Mouse (Mus musculus) midbrain, embryonic 10.5 days (tissue): ENCODE measurements around the gene Ccdc102a. TPM values are rescaled to one million over a fixed set of nuclear protein-coding genes. Genes with fewer than 3 reads are reported as not detected.

ENCODE experiments used
- DNase-seq: peaks from one replicate; pipeline ENCODE4 v3.0.0-alpha.2; 2017; ENCODE audit warnings: low spot score
- H3K27ac ChIP-seq: fragments of 300-500 bp; sonication (generic); replicated peaks from 2 replicates; pipeline ENCODE4 v1.5.1; 2016; ENCODE audit warnings: mild to moderate bottlenecking
- H3K27me3 ChIP-seq: fragments of 300-500 bp; sonication (generic); 2 replicates; pipeline ENCODE4 v1.6.1; 2016; ENCODE audit warnings: low read depth, mild to moderate bottlenecking; ENCODE audit not compliant: poor library complexity, severe bottlenecking
- H3K36me3 ChIP-seq: fragments of 300-500 bp; sonication (generic); 2 replicates; pipeline ENCODE4 v1.6.1; 2016; ENCODE audit warnings: mild to moderate bottlenecking, moderate library complexity
- H3K4me1 ChIP-seq: fragments of 300-500 bp; sonication (generic); 2 replicates; pipeline ENCODE4 v1.6.1; 2016
- H3K4me3 ChIP-seq: fragments of 300-500 bp; sonication (generic); 2 replicates; pipeline ENCODE4 v1.5.1; 2016; ENCODE audit warnings: mild to moderate bottlenecking, moderate library complexity
- H3K9me3 ChIP-seq: fragments of 300-500 bp; sonication (generic); replicated peaks from 2 replicates; pipeline ENCODE4 v1.6.1; 2016; ENCODE audit warnings: mild to moderate bottlenecking
- WGBS: fragments of 180-500 bp; shearing (Covaris S2); methylation state at CpG from one replicate; pipeline ENCODE4 v1.1.7; 2016; 5-methylcytosine and 5-hydroxymethylcytosine counted together
- polyA plus RNA-seq: library from polyadenylated mRNA; unstranded; fragments of >200 nt; fragmentation: Nextera tagmentation; extraction: Ambion mirVana; gene quantifications from 2 replicates; pipeline ENCODE4 v1.2.1, GENCODE M21; 2016

Ccdc102a gene
- polyA plus RNA-seq, 1 experiment from 2014 or later = 13.0 TPM

GRCm38 (mm10) chr8:94888383-94889036 lies 29.4 kb downstream of the Ccdc102a start:
- 44% methylated on average over 14 of the region's 14 CpGs for WGBS

GRCm38 (mm10) chr8:94880742-94881141 lies 37.2 kb downstream of the Ccdc102a start:
- no peak overlapping the region for H3K4me3 ChIP-seq
- H3K36me3 ChIP-seq = no peaks in the 10 kb centered on the region
- DNase-seq = no peak
- 82% methylated on average over 4 of the region's 4 CpGs for WGBS
- no peak overlapping the region for H3K27ac ChIP-seq
- no peaks in the 10 kb centered on the region for H3K9me3 ChIP-seq
- peaks cover 19% of the 10 kb centered on the region for H3K27me3 ChIP-seq
- H3K4me1 ChIP-seq = peaks cover 11% of the 10 kb centered on the region

More at GRCm38 (mm10) chr8:94888383-94889036, 29.4 kb downstream of the Ccdc102a start:
- Histone ChIP-seq H3K27me3 (no peaks in the 10 kb centered on the region; the same call in 1 of the 2 replicates), H3K36me3 (no peaks in the 10 kb centered on the region), H3K4me3 (no peak overlapping the region), H3K9me3 (no peaks in the 10 kb centered on the region), H3K4me1 (no peaks in the 10 kb centered on the region), H3K27ac (no peak overlapping the region)
- no peak for DNase-seq

DNA sequence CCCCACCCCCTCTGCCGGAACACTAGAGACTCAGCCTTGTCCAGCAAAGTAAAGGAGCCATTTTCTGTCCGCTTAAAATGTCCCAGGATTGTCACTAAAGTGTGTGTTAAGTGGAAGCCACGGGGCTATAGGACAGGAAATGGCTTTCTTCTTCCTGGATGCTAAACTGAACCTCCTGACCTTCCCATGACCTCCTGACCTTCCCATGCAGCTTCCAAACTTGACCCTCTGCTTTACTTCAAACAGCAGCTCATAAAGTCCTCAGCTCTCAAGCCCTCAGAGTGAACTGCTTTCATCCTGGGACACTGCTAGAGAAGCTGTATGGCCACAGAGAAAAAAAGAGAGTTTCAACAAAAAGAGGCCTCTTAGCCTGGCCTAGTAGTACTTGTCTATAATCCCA lies 41.1 kb downstream of the Ccdc102a start:
- Histone ChIP-seq H3K36me3 (no peaks in the 10 kb centered on the region), H3K9me3 (no peaks in the 10 kb centered on the region), H3K4me3 (0 out of 2 replicates have a peak overlapping the region, but pooled peaks have one; percentile 69), H3K27ac (no peak overlapping the region), H3K27me3 (peaks cover 55% of the 10 kb centered on the region), H3K4me1 (peaks cover 36% of the 10 kb centered on the region)
- no peak for DNase-seq
- WGBS = 47% methylated on average over 3 of the region's 3 CpGs

DNA sequence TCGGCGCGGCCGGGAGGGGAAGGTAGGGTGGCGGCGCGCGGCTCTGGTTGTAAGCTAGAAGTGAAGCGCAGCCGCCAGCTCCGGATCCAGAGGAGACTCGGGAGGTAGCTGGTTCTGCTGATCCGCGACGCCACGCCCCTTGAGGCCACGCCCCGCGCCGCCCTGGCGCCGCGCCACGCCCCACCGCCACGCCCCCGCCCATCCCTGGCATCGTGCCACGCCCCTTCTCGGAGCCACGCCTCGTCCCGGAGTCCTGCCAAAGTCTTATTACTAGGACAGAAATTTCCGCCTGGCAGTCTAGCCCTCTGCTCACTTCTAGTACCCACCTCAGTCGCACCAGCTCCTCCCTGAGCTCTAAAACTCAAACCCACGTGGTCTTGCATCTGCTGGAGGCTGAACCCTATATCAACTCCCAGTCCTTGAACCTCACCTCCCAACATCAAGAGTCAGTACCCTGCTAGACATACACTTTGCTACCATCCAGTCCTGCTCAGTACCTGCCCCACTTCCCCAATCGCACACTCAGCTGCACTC lies 41.6 kb downstream of the Ccdc102a start, which contains the start of gene Dok4:
Gene Dok4, minus strand, starts transcription at position 134 of the 534 bp plus-strand sequence.
- Histone ChIP-seq H3K27me3 (peaks cover 60% of the 10 kb centered on the region), H3K4me1 (peaks cover 42% of the 10 kb centered on the region), H3K4me3 (peak within 1 kb of the TSS; percentile 69), H3K27ac (peak within 1 kb of the TSS; percentile 69; the same call in 1 of the 2 replicates), H3K36me3 (no peaks in the 10 kb centered on the region), H3K9me3 (no peaks in the 10 kb centered on the region)
- DNase-seq = peak; percentile 90
- WGBS = 1% methylated on average over 37 of the region's 37 CpGs

GRCm38 (mm10) chr8:94875871-94876150 lies 42.1 kb downstream of the Ccdc102a start:
- no peak for DNase-seq
- Histone ChIP-seq H3K36me3 (no peaks in the 10 kb centered on the region), H3K27me3 (peaks cover 63% of the 10 kb centered on the region), H3K27ac (peak overlapping the region; percentile 69; the same call in 1 of the 2 replicates), H3K4me1 (peaks cover 46% of the 10 kb centered on the region), H3K4me3 (peak overlapping the region; percentile 69), H3K9me3 (no peaks in the 10 kb centered on the region)
- under 1% methylated on average over 20 of the region's 20 CpGs for WGBS

GRCm38 (mm10) chr8:94875096-94875870 lies 42.6 kb downstream of the Ccdc102a start:
- Histone ChIP-seq H3K27me3 (peaks cover 68% of the 10 kb centered on the region), H3K4me1 (peaks cover 52% of the 10 kb centered on the region)
- 20% methylated on average over 17 of the region's 17 CpGs for WGBS

DNA sequence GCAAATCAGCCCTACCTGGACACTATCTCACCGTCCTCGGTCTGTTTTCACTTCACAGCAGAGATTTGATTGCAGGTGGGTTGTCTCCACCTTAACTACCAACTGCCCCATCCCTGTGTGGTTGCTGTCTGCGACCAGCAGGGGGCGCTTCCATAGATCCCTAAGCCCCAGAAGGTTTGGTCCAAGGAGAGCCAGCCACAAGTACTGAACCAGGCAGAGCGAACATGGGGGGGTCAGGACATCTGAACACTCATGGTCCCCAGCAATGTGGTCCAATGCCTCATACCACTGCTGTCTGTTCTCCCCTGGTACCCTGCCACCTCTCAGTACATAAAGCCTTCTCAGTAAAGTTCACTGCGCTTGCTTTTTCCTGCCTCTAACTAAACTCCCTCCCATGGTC lies 43.5 kb downstream of the Ccdc102a start:
- peaks cover 77% of the 10 kb centered on the region for H3K27me3 ChIP-seq
- H3K4me3 ChIP-seq = 0 out of 2 replicates have a peak overlapping the region, but pooled peaks have one; percentile 0

More at GRCm38 (mm10) chr8:94875096-94875870, 42.6 kb downstream of the Ccdc102a start:
- H3K9me3 ChIP-seq = no peaks in the 10 kb centered on the region
- no peaks in the 10 kb centered on the region for H3K36me3 ChIP-seq
- H3K27ac ChIP-seq = peak overlapping the region; percentile 69; the same call in 1 of the 2 replicates
- DNase-seq = no peak
- H3K4me3 ChIP-seq = peak overlapping the region; percentile 69

DNA sequence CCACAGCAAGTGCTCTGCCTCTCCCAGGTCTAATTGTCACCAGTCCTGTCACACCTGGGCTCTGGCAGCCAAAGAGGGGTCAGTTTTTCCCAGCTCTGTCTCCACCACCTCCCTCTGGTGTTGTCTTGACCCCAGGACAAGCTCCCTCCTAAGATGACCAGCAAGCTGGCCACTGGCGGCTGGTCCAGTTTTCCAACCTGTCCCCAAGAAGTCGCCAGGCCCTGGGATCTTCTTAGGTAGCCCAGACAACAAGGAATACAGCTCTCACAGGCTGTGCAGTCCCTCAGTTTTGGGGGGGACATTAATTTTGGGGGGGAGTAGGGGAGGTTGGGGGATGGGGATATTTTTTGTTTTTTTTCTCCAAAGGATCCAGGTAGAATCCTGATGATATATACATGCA lies 45.3 kb downstream of the Ccdc102a start:
- WGBS = 71% methylated on average over 2 of the region's 2 CpGs
- no peak for DNase-seq
- Histone ChIP-seq H3K36me3 (no peaks in the 10 kb centered on the region; the same call in 1 of the 2 replicates), H3K4me3 (no peak overlapping the region), H3K27me3 (peaks cover 75% of the 10 kb centered on the region), H3K27ac (no peak overlapping the region), H3K9me3 (no peaks in the 10 kb centered on the region), H3K4me1 (peaks cover 72% of the 10 kb centered on the region)

More for the DNA sequence above, 43.5 kb downstream of the Ccdc102a start:
- no peak overlapping the region for H3K27ac ChIP-seq
- H3K9me3 ChIP-seq = no peaks in the 10 kb centered on the region
- peak; percentile 68 for DNase-seq
- 16% methylated on average over 6 of the region's 6 CpGs for WGBS
- peaks cover 61% of the 10 kb centered on the region for H3K4me1 ChIP-seq
- H3K36me3 ChIP-seq = no peaks in the 10 kb centered on the region

DNA sequence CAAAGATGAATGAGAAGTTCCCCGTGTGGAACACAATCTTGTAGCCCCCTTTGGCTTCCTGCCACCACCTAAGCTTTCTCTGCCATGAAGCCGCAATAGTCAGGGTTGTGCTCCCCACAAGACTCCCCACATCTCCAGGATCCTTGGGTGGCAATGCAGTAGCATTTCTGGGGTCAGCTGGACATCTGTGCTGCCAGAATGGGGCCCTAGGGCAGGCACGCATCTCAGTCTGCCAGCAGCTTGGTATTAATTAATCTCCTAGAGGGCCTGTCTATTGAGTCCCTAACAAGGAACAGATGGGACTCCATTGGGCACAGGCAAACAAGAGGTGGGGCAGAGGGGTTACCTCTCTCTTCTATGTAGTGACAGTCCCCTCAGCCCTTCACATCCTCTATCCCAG lies 45.7 kb downstream of the Ccdc102a start:
- DNase-seq = no peak
- no peaks in the 10 kb centered on the region for H3K9me3 ChIP-seq
- peaks cover 72% of the 10 kb centered on the region for H3K4me1 ChIP-seq
- peaks cover under 1% of the 10 kb centered on the region; the same call in 1 of the 2 replicates for H3K36me3 ChIP-seq
- no peak overlapping the region for H3K4me3 ChIP-seq
- H3K27me3 ChIP-seq = peaks cover 74% of the 10 kb centered on the region
- WGBS = 47% methylated on average over 3 of the region's 3 CpGs
- H3K27ac ChIP-seq = no peak overlapping the region

- 7% methylated on average over 7 of the region's 7 CpGs for WGBS
- Histone ChIP-seq H3K36me3 (peaks cover 9% of the 10 kb centered on the region), H3K4me3 (peak overlapping the region; percentile 51), H3K27me3 (peaks cover 67% of the 10 kb centered on the region), H3K4me1 (peaks cover 67% of the 10 kb centered on the region), H3K27ac (peak overlapping the region; percentile 43; the same call in 1 of the 2 replicates), H3K9me3 (no peaks in the 10 kb centered on the region)
- peak; percentile 60 for DNase-seq
Observed at GRCm38 (mm10) chr8:94871108-94871894, 46.6 kb downstream of the Ccdc102a start.

GRCm38 (mm10) chr8:94870474-94871107 lies 47.3 kb downstream of the Ccdc102a start:
- peaks cover 16% of the 10 kb centered on the region for H3K36me3 ChIP-seq
- H3K4me3 ChIP-seq = peak overlapping the region; percentile 51
- H3K9me3 ChIP-seq = no peaks in the 10 kb centered on the region
- peaks cover 61% of the 10 kb centered on the region for H3K27me3 ChIP-seq
- peaks cover 60% of the 10 kb centered on the region for H3K4me1 ChIP-seq
- peak overlapping the region; percentile 43 for H3K27ac ChIP-seq
- 3% methylated on average over 22 of the region's 22 CpGs for WGBS
- no peak for DNase-seq

DNA sequence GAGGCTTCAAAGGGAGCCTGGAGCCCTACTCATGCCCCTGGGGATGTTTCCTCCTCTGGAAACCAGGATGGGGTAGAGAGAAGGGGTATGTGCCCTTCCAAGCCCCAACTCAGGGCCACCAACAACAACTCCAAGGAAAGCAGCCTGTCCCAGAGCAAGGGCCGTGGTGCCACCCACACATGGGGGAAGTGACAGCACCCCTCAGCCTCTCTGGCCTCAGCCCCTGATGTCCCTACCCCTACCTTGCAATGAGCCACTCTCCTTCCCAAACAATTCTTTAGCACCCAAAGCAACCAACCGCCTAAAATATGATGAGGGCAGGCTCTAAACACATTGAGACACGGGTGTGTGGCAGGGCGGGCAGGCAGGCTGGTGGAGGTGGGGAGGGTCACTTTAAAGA lies 47.9 kb downstream of the Ccdc102a start:
- Histone ChIP-seq H3K4me1 (peaks cover 54% of the 10 kb centered on the region), H3K27me3 (peaks cover 56% of the 10 kb centered on the region)
- WGBS = 20% methylated on average over 4 of the region's 4 CpGs

More for the DNA sequence above, 47.9 kb downstream of the Ccdc102a start:
- DNase-seq = no peak
- peaks cover 22% of the 10 kb centered on the region for H3K36me3 ChIP-seq
- H3K9me3 ChIP-seq = no peaks in the 10 kb centered on the region
- H3K4me3 ChIP-seq = peak overlapping the region; percentile 51
- peak overlapping the region; percentile 43; the same call in 1 of the 2 replicates for H3K27ac ChIP-seq
